Mouse (Mus musculus) layer of hippocampus, adult 2 months (tissue): ENCODE data around the gene Top2a. TPM values are rescaled to one million over a fixed set of nuclear protein-coding genes. Genes with fewer than 3 reads are reported as not detected.

Source experiments
- DNase-seq, 2 experiments: peaks; one replicate each; pipeline ENCODE4 v3.0.0; 2022; ENCODE audit warnings: low spot score in 2 of 2
- H3K27ac ChIP-seq: fragments of 200-600 bp; 2 replicates; pipeline ENCODE4 v1.8.1; 2022
- H3K4me3 ChIP-seq: fragments of 200-600 bp; 2 replicates; pipeline ENCODE4 v1.8.1; 2022; ENCODE audit warnings: mild to moderate bottlenecking
- CTCF ChIP-seq: fragments of 200-600 bp; conservative IDR thresholded peaks from 2 replicates; pipeline ENCODE4 v1.8.1; 2022; ENCODE audit warnings: antibody characterized with exemption, mild to moderate bottlenecking, moderate library complexity
- total RNA-seq, 2 experiments: library from RNA; stranded (reverse); gene quantifications; 2 replicates each; pipeline ENCODE4 v1.2.3; 2021

Top2a gene
- total RNA-seq, 2 experiments from 2014 or later = 1.7 to 3.0 TPM

- Histone ChIP-seq H3K4me3 (no peak overlapping the region), H3K27ac (no peak overlapping the region)
- TF ChIP-seq CTCF = no peak
- no peak for DNase-seq
Observed at GRCm38 (mm10) chr11:98953361-98953760, 70.6 kb downstream of the Top2a start.

- DNase-seq = no peak
- Histone ChIP-seq H3K4me3 (no peak overlapping the region), H3K27ac (no peak overlapping the region)
- no peak for TF ChIP-seq CTCF
Observed at GRCm38 (mm10) chr11:98952736-98953135, 71.3 kb downstream of the Top2a start.

GRCm38 (mm10) chr11:98952111-98952510 is 71.9 kb downstream of the Top2a start:
- Histone ChIP-seq H3K4me3 (no peak overlapping the region), H3K27ac (no peak overlapping the region)
- peak; percentile 28; the same call in 1 of the 2 replicates for TF ChIP-seq CTCF
- DNase-seq = no peak

GRCm38 (mm10) chr11:98951026-98951906 is 72.7 kb downstream of the Top2a start:
- no peak overlapping the region for H3K4me3 ChIP-seq
- peak in 1 of 2 experiments; percentile 62 for DNase-seq
- TF ChIP-seq CTCF = no peak
- H3K27ac ChIP-seq = peak overlapping the region; percentile 68; the same call in 1 of the 2 replicates

- no peak for DNase-seq
- no peak for TF ChIP-seq CTCF
- H3K27ac ChIP-seq = no peak overlapping the region
- no peak overlapping the region for H3K4me3 ChIP-seq
Observed at GRCm38 (mm10) chr11:98950484-98950883, 73.5 kb downstream of the Top2a start.

- Histone ChIP-seq H3K4me3 (no peak overlapping the region), H3K27ac (no peak overlapping the region)
- TF ChIP-seq CTCF = no peak
- DNase-seq = no peak
Observed at GRCm38 (mm10) chr11:98949958-98950460, 74.0 kb downstream of the Top2a start.

- TF ChIP-seq CTCF = no peak
- Histone ChIP-seq H3K4me3 (no peak overlapping the region), H3K27ac (no peak overlapping the region)
- DNase-seq = no peak
Observed at GRCm38 (mm10) chr11:98949242-98949957, 74.6 kb downstream of the Top2a start.

- no peak overlapping the region for H3K27ac ChIP-seq
- no peak for DNase-seq
- no peak overlapping the region for H3K4me3 ChIP-seq
- no peak for TF ChIP-seq CTCF
Observed at GRCm38 (mm10) chr11:98947969-98948569, 75.9 kb downstream of the Top2a start.

GRCm38 (mm10) chr11:98945605-98945977 is 78.4 kb downstream of the Top2a start:
- no peak for TF ChIP-seq CTCF
- DNase-seq = no peak
- Histone ChIP-seq H3K27ac (no peak overlapping the region), H3K4me3 (no peak overlapping the region)

- no peak overlapping the region for H3K27ac ChIP-seq
- H3K4me3 ChIP-seq = no peak overlapping the region
- no peak for TF ChIP-seq CTCF
- no peak for DNase-seq
Observed at GRCm38 (mm10) chr11:98944897-98945604, 78.9 kb downstream of the Top2a start.

GRCm38 (mm10) chr11:98943741-98944461 is 80.1 kb downstream of the Top2a start:
- no peak for TF ChIP-seq CTCF
- no peak for DNase-seq
- Histone ChIP-seq H3K27ac (peak overlapping the region; percentile 48; the same call in 1 of the 2 replicates), H3K4me3 (no peak overlapping the region)

Other genes starting within 250 kb of the Top2a start
- gene Nr1d1, start 248.9 kb downstream of the Top2a start, total RNA-seq = 10 to 100 TPM; 93.2 to 94.0 TPM
- 100 to 1,000 TPM; 168 to 178 TPM for gene Msl1, start 228.7 kb downstream of the Top2a start, total RNA-seq
- 10 to 100 TPM; 61.0 to 62.1 TPM for gene Casc3, start 219.3 kb downstream of the Top2a start, total RNA-seq
- 100 to 1,000 TPM; 213 to 240 TPM for gene Rapgefl1, start 187.4 kb downstream of the Top2a start, total RNA-seq
- 10 to 100 TPM; 68.6 to 70.9 TPM for gene Wipf2, start 160.6 kb downstream of the Top2a start, total RNA-seq
- gene Cdc6, start 116.4 kb downstream of the Top2a start, total RNA-seq = under 1 TPM; 0.52 to 0.64 TPM
- 10 to 100 TPM; 15.4 to 19.0 TPM for gene Rara, start 96.4 kb downstream of the Top2a start, total RNA-seq
- 1 to 10 TPM; 1.3 to 2.0 TPM for gene Gjd3, start 41.2 kb downstream of the Top2a start, total RNA-seq
- gene Igfbp4, start 17.1 kb upstream of the Top2a start, total RNA-seq = 10 to 100 TPM; 69.4 to 71.9 TPM
- not detected for gene Tns4, start 65.1 kb upstream of the Top2a start, total RNA-seq
- gene Ccr7, start 130.9 kb upstream of the Top2a start, total RNA-seq = not detected
- gene Smarce1, start 206.8 kb upstream of the Top2a start, total RNA-seq = 10 to 100 TPM; 55.8 to 62.3 TPM
- gene Krt222, start 219.9 kb upstream of the Top2a start, total RNA-seq = 10 to 100 TPM; 24.8 to 29.5 TPM